Mouse (Mus musculus): Measurements from ENCODE around the gene Ptk7.

DNA sequence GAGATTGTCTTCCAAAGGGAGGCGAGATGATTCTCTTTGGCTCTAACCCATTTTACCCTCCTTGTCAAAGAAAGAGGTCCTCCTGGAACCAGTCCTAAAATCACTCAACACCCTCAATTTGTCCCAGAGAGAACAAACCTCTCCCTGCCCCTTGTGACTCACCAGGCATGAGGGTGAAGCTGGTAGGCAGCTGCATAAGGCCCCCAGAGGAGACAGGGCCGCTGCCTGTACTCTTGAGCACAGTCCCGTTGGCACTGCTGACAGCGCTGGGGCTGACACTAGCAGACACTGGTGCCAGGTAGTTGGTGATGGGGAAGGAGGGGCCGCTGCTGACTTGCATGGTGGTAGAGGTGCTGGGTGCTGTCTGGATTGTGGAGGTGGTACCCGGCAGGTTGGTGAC, 77.9 kb downstream of the Ptk7 start:
- no peak for TF ChIP-seq CTCF (IDR thresholded peaks at IDR 0.05; ENCODE audit: borderline replicate concordance, insufficient read depth, low read length)
- TF ChIP-seq POLR2A (IDR thresholded peaks at IDR 0.05; ENCODE audit: low read depth, low read length): no peak
